Mouse (Mus musculus): ENCODE measurements around the gene Phldb1. TPM values are rescaled to one million over a fixed set of nuclear protein-coding genes. Genes with fewer than 3 reads are reported as not detected.

The Phldb1 gene
- total RNA-seq, 2 experiments from 2014 or later, result 54.9 to 70.7 TPM

DNA sequence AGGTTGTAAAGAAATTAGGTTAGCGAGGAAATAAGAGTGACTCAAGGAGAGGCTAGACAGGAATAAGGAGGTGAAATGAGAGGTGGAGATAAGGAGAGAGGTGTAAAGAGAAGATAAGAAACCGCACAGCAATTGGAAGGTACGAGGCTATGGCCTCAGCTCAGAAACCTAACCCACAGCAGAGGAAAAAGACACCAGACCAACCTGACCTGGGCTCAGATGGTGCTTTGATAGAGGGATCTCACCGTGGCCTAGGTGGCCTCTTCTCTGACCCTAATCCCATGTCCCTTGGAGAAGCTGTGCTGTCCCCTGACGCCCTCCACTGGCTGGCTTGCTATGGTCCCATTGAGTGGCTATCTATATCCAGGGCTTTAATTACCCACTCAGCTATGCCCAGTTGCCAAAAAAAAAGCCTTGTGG is 2.9 kb downstream of the Phldb1 start:
- DNase-seq (ENCODE audit: low spot score in 2 of 2), result no peak
- intact Hi-C loops (cut with DNase I), result no loop called here

DNA sequence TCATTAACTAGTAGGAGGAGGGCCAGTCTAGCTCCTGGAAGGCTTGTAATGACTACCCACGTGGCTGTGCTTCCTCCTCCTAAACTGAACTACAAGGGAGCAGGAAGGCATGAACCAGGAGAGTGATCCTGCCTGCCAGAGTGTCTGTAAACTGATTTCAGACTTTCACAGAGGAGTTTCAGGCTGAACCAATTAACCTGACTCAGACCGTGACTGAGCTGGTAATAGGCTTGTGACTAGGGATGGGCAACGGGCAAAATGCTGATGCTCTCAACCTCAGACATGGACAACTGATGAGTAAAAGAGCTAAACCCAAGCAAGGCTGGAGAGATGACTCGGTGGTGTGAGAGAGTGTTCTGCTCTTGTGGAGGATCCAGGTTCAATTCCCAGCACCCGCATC is 7.6 kb downstream of the Phldb1 start:
- intact Hi-C loops (cut with DNase I), result no loop called here
- DNase-seq (ENCODE audit: low spot score in 2 of 2), result no peak

DNA sequence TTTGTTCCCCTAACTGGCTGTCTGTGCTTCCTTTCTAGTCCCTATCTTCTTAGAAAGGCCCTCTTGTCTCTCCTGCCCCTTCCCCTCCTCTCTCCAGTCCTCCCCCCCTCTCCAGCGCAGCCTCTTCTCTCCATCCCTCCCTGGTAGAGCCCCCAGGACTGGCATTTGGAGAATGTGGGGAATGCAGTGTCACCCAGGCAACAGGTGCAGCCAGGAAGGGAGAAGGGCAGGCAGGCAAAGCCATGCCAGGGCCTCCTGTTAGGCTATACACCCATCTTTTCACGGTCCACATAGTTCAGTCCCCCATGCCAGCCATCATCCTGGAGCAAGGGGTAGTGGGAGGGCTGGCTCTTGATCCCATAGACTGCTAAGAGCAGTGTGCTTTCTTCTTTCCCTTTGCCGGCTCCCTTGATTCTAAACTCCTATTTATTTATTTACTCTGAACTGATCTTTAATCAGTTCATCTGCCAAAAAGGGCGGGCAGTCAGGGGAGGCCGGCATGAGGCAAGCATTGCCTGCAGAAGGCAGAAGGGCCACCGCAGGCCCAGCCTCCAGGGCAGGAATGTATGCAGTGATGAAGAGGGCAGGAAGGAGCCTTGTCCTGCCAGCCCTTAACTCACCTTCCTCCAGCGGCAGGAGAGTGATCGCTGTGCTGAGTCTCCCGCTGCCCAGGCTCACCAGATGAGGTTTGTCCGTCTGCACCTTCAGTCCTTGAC is 8.4 kb downstream of the Phldb1 start:
- no peak for DNase-seq (ENCODE audit: low spot score in 2 of 2)
- intact Hi-C loops (cut with DNase I), result no loop called here

DNA sequence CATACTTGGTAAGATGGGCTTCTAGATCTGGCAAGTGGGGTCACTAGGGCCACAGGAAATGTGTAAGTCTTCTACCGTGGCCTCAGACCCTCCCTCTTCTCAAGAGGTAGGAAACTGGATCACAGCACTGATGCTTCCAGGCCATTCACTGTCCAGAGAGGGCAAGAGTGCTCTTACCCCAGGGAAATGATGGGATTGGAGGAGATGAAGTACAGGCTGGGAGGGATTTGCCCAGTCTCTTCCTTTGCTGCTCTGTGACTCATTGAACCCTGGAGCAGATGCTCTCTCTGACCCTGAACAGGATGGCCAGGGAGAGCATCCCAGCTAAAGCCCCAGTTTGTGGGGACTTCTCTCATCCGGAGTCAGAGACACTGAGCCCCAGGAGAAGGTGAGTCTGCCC is 10.3 kb downstream of the Phldb1 start:
- intact Hi-C loops (cut with DNase I), result no loop called here
- DNase-seq (ENCODE audit: low spot score in 2 of 2), result no peak

DNA sequence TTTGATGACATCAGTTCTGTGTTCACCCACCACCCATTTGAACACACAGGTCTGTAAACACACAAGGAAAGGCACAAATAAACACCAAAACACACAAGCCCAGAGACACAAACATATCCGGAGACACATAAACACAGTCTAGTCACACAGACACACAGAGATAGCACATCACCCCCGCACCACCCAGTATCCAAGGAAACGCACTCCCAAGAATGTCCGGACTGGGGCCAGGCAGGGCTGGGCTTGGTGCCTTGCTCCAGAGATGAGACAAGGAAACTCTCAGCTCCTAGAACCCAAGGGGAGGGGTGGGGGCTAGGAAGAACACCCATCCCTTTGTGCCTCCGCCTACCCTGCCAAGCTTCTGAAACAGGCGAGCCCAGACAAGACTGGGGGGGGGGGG is 10.8 kb downstream of the Phldb1 start:
- intact Hi-C loops (cut with DNase I), result no loop called here
- peak; percentile 28 to 67 for DNase-seq (ENCODE audit: low spot score in 2 of 2)

DNA sequence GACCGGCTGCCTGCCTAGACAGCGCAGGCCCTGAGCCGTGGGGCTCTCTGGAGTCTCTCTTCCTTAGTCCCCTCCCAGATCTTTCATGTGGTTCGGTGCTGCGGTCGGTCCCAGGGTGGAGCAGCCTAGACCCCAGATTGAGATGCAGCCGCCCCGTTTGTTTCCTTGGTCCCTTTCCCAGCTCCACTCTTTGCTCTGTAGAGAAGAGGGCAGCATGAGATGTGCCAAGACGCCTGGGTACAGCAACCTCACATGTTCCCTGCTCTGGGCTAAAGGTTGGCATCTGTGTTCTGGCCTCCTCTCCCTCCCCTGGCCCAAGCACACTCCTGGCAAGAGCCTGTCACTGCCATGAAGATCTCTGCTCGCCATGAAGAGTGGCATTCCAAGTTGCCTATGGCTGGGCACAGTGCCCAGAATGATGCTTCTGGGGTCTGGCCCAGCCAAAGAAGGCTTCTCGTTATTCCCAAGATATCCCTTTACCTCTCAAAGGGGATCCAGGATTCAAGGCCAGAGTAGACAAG is 11.4 kb downstream of the Phldb1 start:
- intact Hi-C loops (cut with DNase I), result no loop called here
- no peak for DNase-seq (ENCODE audit: low spot score in 2 of 2)

DNA sequence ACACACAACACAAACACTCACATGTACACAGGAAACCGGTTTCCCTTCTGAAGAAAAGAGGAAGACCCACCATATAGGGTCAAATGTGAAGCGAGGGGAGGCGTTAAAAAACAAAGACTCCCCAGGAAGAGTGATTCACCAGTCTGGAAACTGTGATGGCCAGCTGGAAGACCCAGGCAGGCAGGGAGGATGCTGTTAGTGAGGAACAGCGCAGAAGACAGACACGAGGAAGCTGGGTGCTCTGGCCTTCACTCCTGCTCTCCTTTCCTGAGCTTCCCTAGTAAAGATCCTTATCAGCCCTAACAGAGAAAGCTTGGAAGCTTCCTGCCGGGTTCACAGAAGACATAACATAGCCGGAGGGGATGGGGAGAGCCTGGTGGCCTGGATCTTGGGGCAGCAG is 12.0 kb downstream of the Phldb1 start:
- intact Hi-C loops (cut with DNase I), result no loop called here
- DNase-seq (ENCODE audit: low spot score in 2 of 2), result no peak

DNA sequence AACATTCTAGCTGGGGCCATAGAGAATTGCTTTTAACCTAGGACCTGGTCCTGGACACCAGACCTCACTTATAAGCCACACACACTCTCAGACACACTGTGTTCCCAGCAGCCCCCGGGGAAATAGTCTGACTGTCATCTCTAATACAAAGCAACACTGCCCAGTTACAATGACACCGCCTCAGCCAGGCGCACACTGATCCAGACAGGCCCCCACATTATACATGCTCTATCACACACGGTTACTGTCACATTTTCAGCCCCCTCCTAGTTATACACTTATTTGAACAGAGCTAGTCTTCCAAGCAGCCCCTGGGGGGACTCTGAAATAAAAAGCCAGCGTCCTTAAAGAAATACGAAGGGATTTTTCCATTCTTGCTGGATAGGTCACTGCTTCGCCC is 12.4 kb downstream of the Phldb1 start:
- no peak for DNase-seq (ENCODE audit: low spot score in 2 of 2)
- intact Hi-C loops (cut with DNase I), result no loop called here

DNA sequence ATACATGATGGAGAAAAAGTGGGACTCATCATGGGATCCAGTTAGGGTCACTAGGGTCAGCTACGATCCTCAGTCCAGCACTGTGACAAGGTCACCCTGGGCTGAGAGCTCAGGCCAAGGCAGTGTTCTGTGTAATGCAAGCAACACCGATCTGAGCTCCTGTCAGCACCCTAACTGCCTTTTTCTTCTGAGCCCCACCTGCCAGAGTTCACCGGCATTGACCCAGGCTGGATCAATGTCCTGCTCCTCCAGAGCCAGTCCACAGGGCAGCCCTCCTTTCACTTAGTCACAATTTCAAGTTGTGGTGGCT is 13.2 kb downstream of the Phldb1 start:
- intact Hi-C loops (cut with DNase I), result no loop called here
- DNase-seq (ENCODE audit: low spot score in 2 of 2), result no peak

DNA sequence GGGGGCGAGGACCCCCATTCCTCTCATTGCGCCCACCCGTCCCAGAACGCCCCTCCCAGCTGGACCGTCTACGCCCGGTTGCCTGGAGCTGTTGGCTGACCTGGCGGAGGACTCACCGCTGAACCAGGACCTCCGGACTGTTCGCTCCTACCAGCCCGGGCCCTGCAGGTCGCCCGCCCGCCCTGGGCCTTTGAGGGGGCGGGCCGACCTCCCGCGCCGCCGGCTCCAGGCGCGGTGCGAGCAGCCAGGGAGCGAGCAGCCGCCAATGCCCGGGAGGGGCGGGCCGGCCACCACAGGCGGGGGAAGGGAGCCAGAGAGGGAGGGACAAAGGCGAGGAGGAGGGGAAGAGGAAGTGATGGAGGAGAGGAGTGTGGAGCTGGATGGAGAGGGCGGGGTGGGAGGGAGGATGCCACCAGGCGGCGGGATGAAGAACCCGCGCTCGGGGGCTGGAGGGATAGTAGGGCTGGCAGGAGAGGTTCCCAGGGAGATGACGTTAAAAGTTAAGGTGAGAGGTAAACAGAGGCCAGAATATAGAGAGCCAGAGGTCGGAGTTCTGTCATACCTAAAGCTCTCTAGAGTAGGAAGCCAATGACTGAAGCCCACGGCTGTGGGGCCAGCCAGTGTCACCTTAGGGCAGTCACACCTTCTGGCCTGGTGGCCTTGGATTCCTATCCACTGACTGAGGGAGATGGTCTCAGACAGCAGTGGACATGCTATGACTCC is 13.7 kb downstream of the Phldb1 start:
- intact Hi-C loops (cut with DNase I), result no loop called here

DNA sequence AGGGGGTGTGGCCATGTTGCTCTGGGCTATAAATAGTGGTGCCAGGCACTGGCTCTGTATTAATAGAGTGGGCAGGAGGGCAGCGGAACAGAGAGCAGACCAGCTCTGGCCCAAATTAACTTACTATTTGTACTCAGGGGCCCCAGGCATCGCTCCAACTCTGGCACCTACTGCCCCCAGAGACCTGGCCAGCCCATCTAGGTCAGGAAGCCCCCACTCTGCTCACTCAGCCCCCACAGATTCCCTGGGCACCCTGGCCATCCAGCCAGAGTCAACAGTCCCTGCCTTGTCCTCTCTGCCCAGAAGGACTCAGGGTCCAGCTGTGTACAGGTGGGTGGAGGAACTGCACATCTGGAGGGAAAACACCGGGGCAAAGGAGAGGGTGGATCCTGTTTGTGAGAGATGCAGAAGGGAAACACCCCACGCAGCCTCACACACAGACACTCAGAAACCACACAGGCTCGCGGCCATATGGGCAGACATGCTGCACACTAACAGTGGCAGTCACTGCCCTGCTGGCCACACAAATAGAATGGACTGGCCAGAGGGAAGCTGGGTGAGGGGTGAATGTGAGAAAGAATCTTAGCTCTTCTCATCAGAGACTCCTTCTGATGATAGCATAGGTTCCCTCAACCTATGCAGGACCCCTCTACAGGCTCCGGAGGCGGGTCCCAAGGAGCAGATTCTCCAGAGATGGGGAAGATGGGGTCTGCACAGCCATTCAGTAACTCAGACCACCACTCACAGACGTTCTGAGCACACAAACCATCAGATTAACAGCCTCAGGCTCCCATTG is 14.4 kb downstream of the Phldb1 start:
- peak; percentile 32 to 50 for DNase-seq (ENCODE audit: low spot score in 2 of 2)
- intact Hi-C loops (cut with DNase I), result no loop called here

More for the DNA sequence above, 13.7 kb downstream of the Phldb1 start:
- peak; percentile 73 to 85 for DNase-seq (ENCODE audit: low spot score in 2 of 2)

DNA sequence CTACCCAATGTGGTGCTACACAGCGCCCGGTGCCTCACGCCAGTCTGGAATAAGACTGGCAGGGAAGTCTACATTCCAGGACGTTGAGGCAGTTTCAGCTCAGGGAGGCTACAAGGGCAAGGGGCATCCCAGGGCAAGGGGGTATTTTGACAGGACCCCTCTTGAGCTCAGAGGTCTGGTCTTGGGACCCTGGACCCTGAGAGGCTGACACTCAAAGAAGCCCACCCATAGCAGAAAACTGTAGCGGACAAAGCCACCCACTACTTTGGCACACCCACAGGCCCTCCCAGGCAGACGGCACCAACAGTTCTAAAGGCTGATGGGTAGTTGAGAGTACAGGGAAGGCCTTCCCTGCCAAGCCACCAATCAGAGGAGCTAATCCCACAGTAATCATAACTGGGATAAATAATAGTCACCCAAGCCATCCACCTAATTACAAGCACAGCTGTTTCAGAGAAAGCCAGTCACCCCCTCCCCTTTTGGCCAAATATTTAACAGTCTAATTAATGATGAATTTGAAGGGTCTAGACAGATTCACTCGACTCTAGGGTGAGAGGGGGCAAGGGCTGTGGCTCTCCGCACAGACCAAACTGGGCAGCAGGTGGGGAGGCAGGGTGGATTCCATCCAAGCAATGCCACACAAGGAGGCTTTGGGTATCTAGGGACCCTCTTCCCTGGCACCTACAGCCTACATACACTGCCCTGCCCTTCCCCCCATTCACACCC is 15.2 kb downstream of the Phldb1 start:
- intact Hi-C loops (cut with DNase I), result no loop called here
- no peak for DNase-seq (ENCODE audit: low spot score in 2 of 2)

DNA sequence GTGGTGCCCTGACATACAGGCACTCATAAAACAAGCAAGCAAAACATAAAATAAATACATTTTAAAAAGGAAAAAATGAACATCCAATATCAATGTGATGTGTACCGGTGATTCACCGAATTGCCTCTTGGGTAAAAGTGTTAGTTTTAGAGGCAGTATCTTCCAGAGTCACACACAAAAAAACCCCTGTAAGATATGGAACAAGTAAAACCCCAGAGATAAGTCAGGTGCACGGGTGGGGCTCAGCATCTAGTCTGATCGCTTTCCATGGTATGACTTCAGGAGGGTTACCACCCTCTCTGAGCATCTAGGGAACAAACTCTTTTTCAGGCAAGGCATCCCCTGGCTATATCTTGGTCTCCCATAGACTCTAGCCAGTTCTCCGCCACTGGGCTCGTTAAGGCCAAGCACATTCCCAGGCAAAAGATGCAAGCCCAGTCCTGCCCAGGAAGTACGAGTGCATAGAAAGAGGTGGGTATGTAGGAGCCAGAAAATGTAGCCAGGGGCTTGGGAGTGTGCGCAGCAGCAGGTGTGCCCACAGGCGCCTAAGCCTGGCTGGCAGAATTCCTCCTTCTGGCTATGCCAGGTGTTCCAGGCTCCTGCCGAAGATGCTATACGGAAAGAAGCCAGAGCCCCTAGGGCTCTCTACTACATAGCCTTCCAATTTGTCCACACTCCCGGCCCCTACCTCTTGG is 15.9 kb downstream of the Phldb1 start:
- DNase-seq (ENCODE audit: low spot score in 2 of 2), result no peak

DNA sequence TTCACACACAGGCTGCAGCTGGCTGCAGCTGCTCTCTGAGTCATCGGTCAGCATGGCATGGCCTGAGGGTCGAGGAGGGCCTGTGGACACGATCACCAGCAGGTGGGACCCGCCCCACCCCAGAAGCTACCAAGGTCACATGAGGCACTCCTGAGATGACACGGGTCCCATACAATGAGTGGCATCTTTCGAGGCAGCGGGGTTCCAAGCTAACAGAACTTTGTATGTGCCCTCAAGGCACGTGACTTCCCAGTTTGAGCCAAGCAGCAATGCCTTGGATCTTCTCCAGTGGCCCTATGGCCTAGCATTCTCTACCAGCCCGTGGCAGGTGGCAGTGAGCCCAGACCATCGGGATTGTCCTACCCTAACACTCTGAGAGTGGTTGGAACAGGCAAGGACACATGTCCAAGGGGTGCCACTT is 17.2 kb downstream of the Phldb1 start:
- peak in 1 of 2 experiments; percentile 51 for DNase-seq (ENCODE audit: low spot score in 2 of 2)
- intact Hi-C loops (cut with DNase I), result no loop called here

More for the DNA sequence above, 15.9 kb downstream of the Phldb1 start:
- intact Hi-C loops (cut with DNase I), result no loop called here

DNA sequence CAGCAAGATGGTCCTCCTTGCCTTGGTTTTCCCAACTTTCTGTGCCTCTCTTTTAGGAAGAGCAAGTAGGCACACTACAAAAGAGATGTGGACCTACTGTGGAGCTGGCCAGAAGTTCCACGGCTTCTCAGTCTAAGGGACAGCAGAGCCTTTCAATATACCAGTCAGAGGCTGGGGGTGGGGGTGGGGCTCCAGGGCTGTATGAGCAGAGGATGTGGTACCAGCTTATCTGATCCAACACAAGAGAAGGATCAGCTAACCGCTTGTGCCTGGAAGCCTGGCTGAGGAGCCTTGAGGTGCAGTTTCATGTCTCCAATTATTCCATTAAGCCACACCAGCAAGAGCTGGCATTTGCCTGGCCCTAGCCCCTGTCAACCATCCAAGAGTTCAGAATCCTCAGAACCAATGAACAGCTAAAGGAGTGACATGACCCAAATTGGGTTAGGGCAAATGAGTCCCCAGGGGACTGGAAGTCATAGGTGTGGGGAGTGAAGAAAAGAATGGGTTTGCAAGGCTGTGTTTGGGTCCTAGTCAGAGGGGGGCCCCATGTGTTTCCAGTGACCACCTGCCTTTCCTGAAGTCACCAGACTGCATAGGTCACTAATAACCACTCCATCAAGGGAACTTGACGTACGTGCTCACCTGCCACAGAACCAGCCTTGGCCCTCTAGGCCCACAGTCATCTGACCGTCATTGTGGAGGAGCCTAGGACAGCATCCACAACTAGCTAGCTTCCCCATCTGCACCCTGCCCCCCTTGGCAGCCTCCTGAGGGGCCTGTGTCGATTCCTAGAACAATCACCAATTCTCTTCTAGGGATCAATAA is 17.8 kb downstream of the Phldb1 start:
- DNase-seq (ENCODE audit: low spot score in 2 of 2), result no peak
- intact Hi-C loops (cut with DNase I), result no loop called here

DNA sequence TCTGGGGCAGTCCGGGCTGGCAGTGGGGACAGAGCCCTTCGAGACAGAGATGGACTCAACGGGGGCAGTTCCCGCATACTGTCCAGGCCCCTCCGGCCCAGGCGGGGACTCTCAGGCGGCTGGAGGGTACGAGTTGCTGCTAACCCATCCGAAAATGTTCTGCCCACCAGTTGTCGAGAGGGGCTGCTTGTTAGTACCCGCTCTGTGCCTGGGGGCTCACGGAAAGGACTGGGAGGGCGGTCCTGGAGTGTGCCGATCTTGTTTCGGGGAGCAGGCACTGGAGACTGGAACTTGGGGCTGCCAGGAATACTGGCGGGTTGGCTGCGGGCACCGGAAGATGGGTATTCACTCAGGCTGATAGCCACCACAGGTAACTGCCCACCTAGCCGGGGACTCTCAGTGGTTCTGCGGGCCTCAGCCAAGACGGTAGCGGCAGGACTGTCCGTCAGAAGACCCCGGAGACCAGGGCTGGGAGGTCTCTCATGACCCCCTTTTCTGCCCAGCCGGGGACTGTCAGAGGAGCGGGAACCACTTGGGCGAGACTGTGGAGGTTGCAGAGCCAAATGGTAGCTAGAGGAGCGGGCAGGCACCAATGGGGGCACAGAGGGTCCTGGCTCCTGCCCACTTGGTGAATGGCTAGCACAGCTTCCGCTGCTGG is 19.2 kb downstream of the Phldb1 start:
- no peak for DNase-seq (ENCODE audit: low spot score in 2 of 2)
- intact Hi-C loops (cut with DNase I), result no loop called here

DNA sequence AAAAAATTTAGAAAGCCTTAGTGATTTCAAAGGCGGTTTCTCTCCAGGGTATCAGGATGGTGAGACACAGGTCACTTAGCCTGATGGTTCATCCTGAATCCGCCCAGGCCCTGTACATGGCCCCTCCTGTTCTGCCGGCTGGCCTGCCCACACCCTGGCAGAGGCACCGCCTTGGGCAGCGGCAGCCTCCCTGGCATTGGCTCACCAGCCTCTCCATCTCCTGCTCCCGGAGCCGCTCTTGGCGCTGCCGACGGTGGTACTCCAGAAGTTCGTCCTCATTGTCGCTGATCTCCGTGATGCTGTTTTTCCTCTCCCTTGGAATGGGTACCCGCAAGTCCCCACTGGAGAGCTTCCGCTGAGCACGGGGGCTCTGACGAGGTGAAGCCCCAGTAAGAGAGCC is 19.9 kb downstream of the Phldb1 start:
- intact Hi-C loops (cut with DNase I), result no loop called here
- DNase-seq (ENCODE audit: low spot score in 2 of 2), result no peak

DNA sequence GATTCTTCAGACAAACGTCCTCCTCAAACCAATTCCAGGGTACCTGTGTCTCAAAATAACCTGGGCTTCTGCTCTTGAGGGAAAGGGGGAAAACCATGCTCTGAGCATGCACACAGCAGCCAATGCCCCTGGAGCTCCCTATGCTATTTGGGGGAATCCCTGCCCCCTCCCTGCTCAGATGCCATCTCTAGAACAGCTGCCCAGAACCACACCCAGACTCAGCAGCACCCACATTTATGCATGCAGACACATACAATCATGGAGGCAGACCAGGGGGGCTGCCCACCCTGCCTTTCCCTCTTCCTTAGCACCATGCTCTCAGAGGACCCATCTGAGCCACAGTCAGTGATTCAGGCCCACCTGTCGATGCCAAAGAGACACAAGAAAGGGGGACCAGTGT is 21.4 kb downstream of the Phldb1 start:
- intact Hi-C loops (cut with DNase I), result no loop called here

More for the DNA sequence above, 21.4 kb downstream of the Phldb1 start:
- no peak for DNase-seq (ENCODE audit: low spot score in 2 of 2)

All from left cerebral cortex, postnatal 25 days (tissue).